ENCODE assay signal across 8 mouse cellular contexts in the genomic region with DNA sequence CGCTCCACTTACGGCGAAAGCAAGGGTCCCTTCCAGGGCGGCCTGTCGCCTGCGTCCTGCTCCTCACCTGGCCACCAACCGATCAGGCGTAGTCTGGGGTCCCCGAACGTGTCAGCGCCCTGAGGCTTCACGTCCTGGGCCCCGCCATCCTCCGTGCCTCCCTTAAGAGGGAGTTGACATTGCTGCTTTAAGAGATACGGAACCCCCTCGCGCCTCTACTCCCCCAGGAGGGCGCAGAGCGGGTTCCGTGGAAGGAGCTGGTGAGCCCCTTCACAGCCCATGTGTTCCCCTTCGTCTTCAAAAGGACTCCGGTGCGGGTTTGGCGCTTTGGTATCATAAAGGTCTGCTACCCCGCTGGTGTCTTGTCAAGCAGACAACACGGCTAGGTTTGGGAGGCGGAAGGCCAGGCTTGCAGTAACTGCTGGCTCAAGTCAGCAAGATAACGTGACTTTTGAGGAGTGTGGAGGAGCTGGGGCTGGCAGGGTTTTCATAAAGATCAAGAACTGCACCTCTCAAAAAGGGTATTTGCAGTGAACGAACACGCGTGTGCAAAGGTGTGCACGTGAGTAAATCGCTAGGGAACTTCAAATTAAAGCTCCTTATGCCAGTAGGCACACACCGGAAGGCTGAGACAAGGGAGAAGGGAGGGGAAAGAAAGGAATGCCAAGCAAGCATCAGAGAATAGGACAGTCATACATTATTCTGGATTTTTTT. TPM values are rescaled to one million over a fixed set of nuclear protein-coding genes. Genes with fewer than 3 reads are reported as not detected.
DNase-seq lines count a peak whose midpoint lies in the region; ATAC-seq and TF ChIP-seq lines count a peak whose summit lies in the region.

No protein-coding gene starts in this region.

- peak; percentile 59; the same call in 1 of the 2 replicates for ATAC-seq in limb, embryonic 13.5 days (ENCODE audit: low FRiP score, low read depth)
- peak; percentile 81 for ATAC-seq in midbrain, postnatal 0 days (ENCODE audit: low FRiP score)

- peak overlapping the region; percentile 96 for H3K4me3 ChIP-seq in erythroblast, embryonic 14.5 days (replicated peaks)
- peak overlapping the region; percentile 65 for H3K4me3 ChIP-seq in hindbrain, embryonic 10.5 days
- H3K4me3 ChIP-seq in limb, embryonic 13.5 days: peak overlapping the region; percentile 59
- peak overlapping the region; percentile 63 for H3K4me3 ChIP-seq in midbrain, postnatal 0 days (ENCODE audit: low read depth, low read length)

- WGBS in hindbrain, embryonic 10.5 days: 3% methylated on average over 34 of the region's 34 CpGs
- 2% methylated on average over 34 of the region's 34 CpGs for WGBS in limb, embryonic 13.5 days
- 2% methylated on average over 33 of the region's 34 CpGs for WGBS in midbrain, postnatal 0 days

- peak overlapping the region; percentile 92 for H3K4me2 ChIP-seq in limb, embryonic 13.5 days (replicated peaks)
- peak overlapping the region; percentile 84 for H3K4me2 ChIP-seq in midbrain, postnatal 0 days (ENCODE audit: low read depth, low read length, poor library complexity, severe bottlenecking)

- peak overlapping the region; percentile 79 for H3K9ac ChIP-seq in limb, embryonic 13.5 days
- H3K9ac ChIP-seq in midbrain, postnatal 0 days (replicated peaks; ENCODE audit: low read length, poor library complexity, severe bottlenecking): peak overlapping the region; percentile 74

- no peak for TF ChIP-seq CTCF in midbrain, postnatal 0 days (IDR thresholded peaks at IDR 0.05)

- peaks cover 44% of the 10 kb centered on the region for H3K4me1 ChIP-seq in erythroblast, embryonic 14.5 days (ENCODE audit: control insufficient read depth)
- peaks cover 15% of the 10 kb centered on the region for H3K4me1 ChIP-seq in hindbrain, embryonic 10.5 days (replicated peaks)
- H3K4me1 ChIP-seq in limb, embryonic 13.5 days: peaks cover 13% of the 10 kb centered on the region
- H3K4me1 ChIP-seq in midbrain, postnatal 0 days (ENCODE audit: insufficient read depth, low read length): no peaks in the 10 kb centered on the region

- peak; percentile 95 for DNase-seq in heart, adult 11 months
- DNase-seq in heart, adult 8-10 months (ENCODE audit: low spot score): no peak
- DNase-seq in brain, adult 2 months (ENCODE audit: low read depth, low spot score): peak; percentile 78
- peak; percentile 73 for DNase-seq in hindbrain, embryonic 10.5 days (ENCODE audit: low spot score)
- peak; percentile 53 for DNase-seq in midbrain, postnatal 0 days (ENCODE audit: low spot score)
- DNase-seq in testis, postnatal 14 days (ENCODE audit: low spot score): peak; percentile 46

- peaks cover 9% of the 10 kb centered on the region for H3K36me3 ChIP-seq in erythroblast, embryonic 14.5 days (ENCODE audit: control insufficient read depth)
- H3K36me3 ChIP-seq in hindbrain, embryonic 10.5 days: no peaks in the 10 kb centered on the region
- no peaks in the 10 kb centered on the region for H3K36me3 ChIP-seq in limb, embryonic 13.5 days
- H3K36me3 ChIP-seq in midbrain, postnatal 0 days (ENCODE audit: insufficient read depth, low read length): peaks cover 2% of the 10 kb centered on the region; the same call in 1 of the 2 replicates

- H3K9me3 ChIP-seq in erythroblast, embryonic 14.5 days (ENCODE audit: control insufficient read depth, low read length): no peaks in the 10 kb centered on the region
- no peaks in the 10 kb centered on the region for H3K9me3 ChIP-seq in hindbrain, embryonic 10.5 days
- H3K9me3 ChIP-seq in limb, embryonic 13.5 days: no peaks in the 10 kb centered on the region
- H3K9me3 ChIP-seq in midbrain, postnatal 0 days (ENCODE audit: low read length): no peaks in the 10 kb centered on the region

- no peaks in the 10 kb centered on the region; the same call in 1 of the 2 replicates for H3K27me3 ChIP-seq in erythroblast, embryonic 14.5 days (ENCODE audit: control insufficient read depth)
- peaks cover 42% of the 10 kb centered on the region for H3K27me3 ChIP-seq in hindbrain, embryonic 10.5 days (ENCODE audit: insufficient read depth, poor library complexity, severe bottlenecking)
- no peaks in the 10 kb centered on the region for H3K27me3 ChIP-seq in limb, embryonic 13.5 days
- H3K27me3 ChIP-seq in midbrain, postnatal 0 days (ENCODE audit: insufficient read depth, low read length): no peaks in the 10 kb centered on the region

- H3K27ac ChIP-seq in hindbrain, embryonic 10.5 days: peak overlapping the region; percentile 85
- H3K27ac ChIP-seq in limb, embryonic 13.5 days: no peak overlapping the region
- H3K27ac ChIP-seq in midbrain, postnatal 0 days (ENCODE audit: low read depth, low read length): peak overlapping the region; percentile 85

RNA-seq across cellular contexts. Expression of gene Slc2a3, which starts 0.5 kb away (rescaled TPM):
- 1 to 10 TPM; 2.3 to 2.9 (median 2.4) TPM for total RNA-seq in heart, adult 8-10 months (2022)
- polyA plus RNA-seq in erythroblast, embryonic 14.5 days (2012): 0.48 and 0.56 TPM in 2 replicates
- polyA plus RNA-seq in hindbrain, embryonic 10.5 days (2016; fragmentation: Nextera tagmentation; extraction: Ambion mirVana): 38.5 and 57.1 TPM in 2 replicates
- 72.7 and 83.0 TPM in 2 replicates for polyA plus RNA-seq in limb, embryonic 13.5 days (2015; fragmentation: Nextera tagmentation; extraction: Ambion mirVana)
- 96.0 and 129 TPM in 2 replicates for total RNA-seq in midbrain, postnatal 0 days (2014; rRNA removed)
- 48.4 and 50.1 TPM in 2 replicates for polyA plus RNA-seq in midbrain, postnatal 0 days (2015; fragmentation: Nextera tagmentation; extraction: Ambion mirVana)

RNA-seq across cellular contexts. Expression of gene Foxj2, which starts 17.8 kb away (rescaled TPM):
- 10 to 100 TPM; 26.3 to 31.5 (median 29.1) TPM for total RNA-seq in heart, adult 8-10 months (2022)
- 0.56 and 0.83 TPM in 2 replicates for polyA plus RNA-seq in erythroblast, embryonic 14.5 days (2012)
- polyA plus RNA-seq in hindbrain, embryonic 10.5 days (2016; fragmentation: Nextera tagmentation; extraction: Ambion mirVana): 2.5 and 3.6 TPM in 2 replicates
- polyA plus RNA-seq in limb, embryonic 13.5 days (2015; fragmentation: Nextera tagmentation; extraction: Ambion mirVana): 6.4 and 7.1 TPM in 2 replicates
- 24.4 and 27.2 TPM in 2 replicates for total RNA-seq in midbrain, postnatal 0 days (2014; rRNA removed)
- 8.6 and 8.8 TPM in 2 replicates for polyA plus RNA-seq in midbrain, postnatal 0 days (2015; fragmentation: Nextera tagmentation; extraction: Ambion mirVana)

RNA-seq across cellular contexts. Expression of gene C3ar1, which starts 54.0 kb away (rescaled TPM):
- total RNA-seq in heart, adult 8-10 months (2022): 1 to 10 TPM; 2.0 to 3.5 (median 2.5) TPM
- not detected in 2 replicates for polyA plus RNA-seq in erythroblast, embryonic 14.5 days (2012)
- polyA plus RNA-seq in hindbrain, embryonic 10.5 days (2016; fragmentation: Nextera tagmentation; extraction: Ambion mirVana): 1.7 and 2.2 TPM in 2 replicates
- polyA plus RNA-seq in limb, embryonic 13.5 days (2015; fragmentation: Nextera tagmentation; extraction: Ambion mirVana): 3.6 and 3.8 TPM in 2 replicates
- total RNA-seq in midbrain, postnatal 0 days (2014; rRNA removed): 1.8 and 2.0 TPM in 2 replicates
- polyA plus RNA-seq in midbrain, postnatal 0 days (2015; fragmentation: Nextera tagmentation; extraction: Ambion mirVana): 1.3 and 1.4 TPM in 2 replicates

Comparison
In these comparisons a context has a peak if more than half of its experiments do, and no peak if none do; other contexts are left out.
1. RNA of gene Slc2a3, which starts 0.5 kb away (polyA plus RNA-seq): 72.7 to 83.0 TPM in limb, embryonic 13.5 days, 48.4 to 50.1 TPM in midbrain, postnatal 0 days and 38.5 to 57.1 TPM in hindbrain, embryonic 10.5 days; 0.48 to 0.56 TPM in erythroblast, embryonic 14.5 days; every median in the first group is over 10 times any median in the second.
2. Peak in every context shown above with its lines, with median percentiles within 50 percentile points of each other: H3K4me3 ChIP-seq.